Mouse (Mus musculus): ENCODE measurements at regions not wholly inside any gene's neighbourhood (a gene's known extent, or its start where the extent isn't known, plus 50 kb on each side); places are given as distances from the start of the nearest gene placed in this dataset.

DNA sequence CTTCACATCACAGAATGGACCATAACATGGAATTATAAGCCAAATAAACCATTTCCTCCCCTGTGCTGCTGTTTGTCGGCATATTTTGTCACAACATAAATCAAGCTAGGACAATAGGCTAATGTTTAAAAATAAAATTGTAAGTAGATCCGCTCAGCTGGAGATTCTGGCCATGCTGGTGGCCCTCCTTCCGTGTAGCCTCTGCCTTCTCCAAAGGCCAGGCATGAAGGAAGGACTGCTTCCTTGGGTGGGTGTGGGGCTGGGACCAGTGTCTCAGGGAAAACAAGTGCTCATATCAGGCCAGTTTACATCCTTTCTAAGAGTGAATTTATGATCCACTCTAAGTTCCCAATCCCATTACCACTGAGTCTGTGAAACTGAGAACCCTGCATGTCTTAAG lies 206.3 kb upstream of the Ppp2r2d start:
- no peak for DNase-seq (ENCODE audit: low spot score in 2 of 2)

DNA sequence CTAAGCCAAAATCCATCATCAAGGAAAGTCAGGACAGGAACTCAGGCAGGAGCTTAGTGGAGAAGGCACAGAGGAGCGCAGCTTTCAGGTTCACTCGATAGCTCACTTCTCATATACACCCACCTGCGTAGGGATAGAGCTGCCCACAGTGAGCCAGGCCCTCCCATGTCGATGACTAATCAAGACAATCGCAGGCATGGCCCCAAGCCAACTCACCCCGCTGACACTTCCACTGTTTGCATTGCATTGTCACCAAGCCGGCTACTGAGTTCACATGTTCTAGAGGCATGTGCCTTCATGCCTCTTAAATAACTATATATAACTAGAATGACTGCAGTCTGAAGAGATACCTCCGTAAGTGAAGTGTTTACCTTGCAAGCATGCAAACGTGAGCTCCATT lies 219.8 kb upstream of the Ppp2r2d start:
- DNase-seq (ENCODE audit: low spot score in 2 of 2) = no peak

DNA sequence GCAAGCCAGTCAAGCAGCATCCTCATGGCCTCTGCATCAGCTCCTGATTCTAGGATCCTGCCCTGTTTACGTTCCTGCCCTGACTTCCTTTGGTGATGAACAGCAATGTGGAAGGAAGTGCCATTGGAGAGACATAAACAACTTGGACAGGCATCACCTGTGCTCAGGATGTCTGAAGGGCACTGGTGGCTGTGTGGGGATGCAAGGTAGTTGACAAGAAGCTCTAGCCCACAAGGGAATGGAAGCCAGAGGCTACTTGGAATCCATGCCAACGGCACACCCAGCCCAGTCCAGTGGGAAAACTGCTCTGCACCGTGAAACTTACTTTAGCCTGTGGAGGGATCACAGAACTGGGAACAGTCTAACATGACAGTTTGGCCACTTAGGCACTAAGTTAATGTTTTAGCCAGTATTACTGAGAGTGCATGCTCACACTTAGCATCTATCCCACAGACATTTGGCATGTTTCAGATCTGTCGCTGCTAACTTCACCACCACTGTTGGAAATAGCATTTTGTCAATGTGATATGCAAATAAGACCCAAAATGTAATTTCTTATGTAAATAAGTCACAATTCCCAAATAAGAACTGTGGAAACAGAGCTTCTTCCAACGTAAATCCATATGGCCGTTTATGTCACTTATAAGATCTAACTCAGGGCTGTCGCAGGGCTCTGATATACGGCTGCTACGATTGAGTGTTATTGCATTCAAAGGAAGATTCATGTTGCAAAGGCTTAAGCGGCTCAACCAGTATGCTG lies 223.5 kb upstream of the Tcerg1l start:
- DNase-seq (ENCODE audit: low spot score in 2 of 2) = no peak

DNA sequence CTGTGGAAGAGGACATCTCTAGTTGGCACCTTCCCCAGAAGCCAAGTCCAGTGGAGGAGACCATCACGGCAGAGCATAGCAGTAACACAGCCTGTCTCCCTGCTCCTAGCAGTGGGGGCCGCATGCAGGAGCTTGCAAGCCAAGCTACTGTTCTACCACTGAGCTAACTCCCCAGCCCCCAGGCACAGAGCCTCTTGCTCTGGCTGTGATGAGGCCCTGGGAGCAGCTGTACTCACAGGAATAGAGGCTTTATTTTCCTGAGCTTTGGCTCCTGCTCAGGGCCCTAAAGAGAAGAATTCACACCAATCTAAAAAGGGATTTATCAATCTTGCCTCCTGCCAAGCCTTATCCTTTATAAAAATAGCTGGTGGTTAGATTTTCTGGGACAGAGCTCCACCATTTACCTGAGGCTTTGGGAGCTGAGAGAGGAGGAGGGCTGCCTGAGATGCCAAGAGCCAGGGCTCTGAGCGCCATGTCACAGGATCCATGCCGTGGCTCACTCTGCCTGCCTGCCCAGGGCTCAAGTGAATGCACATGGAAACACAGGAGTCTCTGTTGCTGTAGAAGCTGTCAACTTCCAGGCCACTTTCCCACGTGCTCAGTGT lies 222.7 kb upstream of the Tcerg1l start:
- DNase-seq (ENCODE audit: low spot score in 2 of 2) = no peak

DNA sequence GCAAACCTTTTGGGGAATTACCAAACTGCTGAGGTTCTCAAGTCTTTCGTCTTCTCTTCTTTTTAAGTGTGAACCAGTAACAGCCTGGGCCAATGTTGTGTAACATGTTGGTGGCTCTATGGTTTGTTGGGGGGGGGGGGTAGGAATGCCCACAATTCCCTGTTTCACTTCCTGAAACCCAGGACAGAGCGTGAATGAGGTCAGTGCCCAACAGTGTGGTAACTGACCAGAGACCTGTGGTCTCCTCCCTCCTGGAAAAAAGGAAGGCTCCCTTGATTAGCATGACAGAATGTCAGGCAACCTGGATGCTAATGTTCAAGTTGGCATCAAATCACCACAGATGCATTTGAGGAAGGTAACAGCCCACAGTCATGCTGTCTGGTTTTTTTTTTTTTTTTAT lies 218.9 kb upstream of the Tcerg1l start:
- no peak for DNase-seq (ENCODE audit: low spot score in 2 of 2)

DNA sequence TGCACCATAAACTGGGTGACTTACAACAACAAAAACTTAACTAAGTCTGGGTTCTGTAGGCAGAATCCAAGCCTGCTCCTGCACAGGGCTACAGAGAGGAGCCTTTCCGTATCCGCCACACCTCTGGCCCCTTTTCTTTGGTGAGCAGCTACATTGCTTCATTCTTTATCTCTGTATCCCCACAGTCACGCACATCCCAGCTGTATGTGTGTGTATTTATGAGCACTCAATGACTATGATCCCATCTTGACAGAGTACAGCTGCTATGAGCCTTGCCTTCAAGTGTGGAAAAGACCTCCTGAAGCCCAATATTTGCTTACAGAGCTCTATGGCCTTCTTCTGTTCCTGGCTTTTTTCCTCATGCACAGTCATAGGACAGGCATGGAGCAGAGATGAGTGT lies 212.1 kb upstream of the Tcerg1l start:
- no peak for DNase-seq (ENCODE audit: low spot score in 2 of 2)

DNA sequence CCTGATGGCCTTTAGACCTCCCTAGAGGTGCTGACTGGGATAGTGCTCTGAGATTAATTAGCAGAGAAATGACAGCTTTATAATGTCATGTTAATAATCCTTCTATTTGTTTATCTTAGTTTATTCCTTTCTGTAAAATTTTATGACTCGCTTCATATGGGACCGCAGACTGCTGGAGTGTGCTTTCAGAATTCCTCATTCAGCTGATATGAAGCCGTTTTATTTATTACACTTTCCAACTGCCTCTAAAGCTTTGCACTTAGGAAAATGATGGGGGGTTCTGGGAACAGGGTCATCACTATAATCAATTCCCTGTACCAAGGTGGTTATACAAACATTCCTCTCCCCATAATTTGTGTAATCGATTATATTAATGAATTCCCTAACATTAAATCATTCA lies 211.6 kb upstream of the Tcerg1l start:
- DNase-seq (ENCODE audit: low spot score in 2 of 2) = no peak

DNA sequence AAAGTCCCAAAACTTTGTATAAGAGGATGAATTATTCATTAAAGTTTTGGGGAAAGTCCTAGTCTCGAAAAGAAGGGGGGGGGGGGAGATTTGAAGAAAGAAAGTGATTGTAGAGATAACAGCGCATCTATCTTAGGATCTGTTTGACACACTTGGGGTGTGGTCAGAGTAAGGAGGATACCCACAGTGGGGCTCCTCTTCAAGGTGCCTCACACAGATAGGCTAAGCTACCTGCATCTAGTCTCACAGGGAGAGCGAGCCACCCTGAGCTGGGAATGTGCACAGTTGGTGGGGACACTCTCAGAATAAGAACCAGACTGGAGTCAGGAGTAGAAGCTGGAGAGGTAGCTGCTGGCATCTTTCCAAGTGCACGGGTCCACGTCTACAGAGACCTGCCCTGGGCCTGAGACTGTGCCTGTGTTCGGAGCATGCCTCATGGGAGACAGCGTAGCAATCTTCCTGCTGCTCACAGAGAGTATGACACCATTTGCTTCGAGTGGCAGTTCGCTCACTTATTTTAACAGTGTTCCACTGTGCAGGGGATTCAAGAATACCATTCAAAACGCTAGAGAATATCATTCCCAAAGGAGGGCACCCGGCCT lies 208.9 kb upstream of the Tcerg1l start:
- DNase-seq (ENCODE audit: low spot score in 2 of 2) = no peak

DNA sequence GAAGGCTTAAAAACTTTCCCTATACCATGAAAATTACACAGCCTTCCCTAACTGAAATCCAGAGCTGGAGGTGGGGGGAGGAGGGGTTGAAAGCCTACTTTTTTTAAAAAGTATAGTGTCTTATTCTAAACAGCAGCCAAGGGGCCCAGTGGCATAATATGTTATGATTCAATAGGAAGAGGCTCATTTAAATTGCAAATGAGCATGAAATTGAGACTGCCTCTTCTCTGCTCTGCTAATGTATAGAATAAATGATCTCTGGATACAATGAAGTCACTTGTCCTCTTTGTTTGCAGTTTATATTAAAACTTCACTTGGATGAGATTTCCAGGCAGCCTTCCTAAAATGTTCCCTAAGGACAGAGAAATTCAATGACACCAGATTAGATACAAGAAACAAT lies 208.4 kb upstream of the Tcerg1l start:
- DNase-seq (ENCODE audit: low spot score in 2 of 2) = no peak

DNA sequence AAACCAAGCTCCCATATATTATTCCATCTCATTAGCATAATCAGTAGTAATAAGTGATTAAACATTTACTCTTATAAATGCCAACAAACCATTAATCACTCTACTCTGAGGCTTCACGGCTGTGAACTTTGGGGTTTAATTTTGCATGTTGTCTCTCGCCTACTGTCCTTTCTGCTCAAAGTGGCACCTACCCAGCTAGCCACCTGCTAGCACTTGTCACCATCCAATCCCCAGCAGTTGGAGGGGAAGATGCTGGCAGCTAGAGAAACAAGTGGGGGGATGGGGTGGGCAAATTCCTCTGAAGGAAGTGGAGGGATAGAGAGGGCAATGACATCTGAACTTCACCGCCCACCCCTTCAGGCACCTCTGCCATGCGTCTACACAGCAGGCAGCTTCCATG lies 204.2 kb upstream of the Tcerg1l start:
- DNase-seq (ENCODE audit: low spot score in 2 of 2) = peak in 1 of 2 experiments; percentile 16

DNA sequence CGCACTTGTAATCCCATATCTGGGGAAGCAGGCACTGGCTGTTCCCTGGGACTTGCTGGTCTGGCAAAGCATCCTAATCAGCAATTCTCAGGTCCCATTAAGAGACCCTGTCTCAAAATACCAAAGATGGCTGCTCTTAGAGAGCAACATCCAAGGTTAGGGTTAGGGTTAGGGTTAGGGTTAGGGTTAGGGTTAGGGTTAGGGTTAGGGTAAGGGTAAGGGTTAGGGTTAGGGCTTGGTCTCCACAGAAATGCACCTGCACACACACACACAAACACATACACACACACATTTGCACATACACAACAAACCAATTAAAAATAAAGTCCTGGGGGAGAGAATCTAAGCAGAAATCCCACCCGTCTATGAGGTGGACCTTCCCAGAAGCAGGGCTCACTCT lies 195.8 kb upstream of the Tcerg1l start:
- DNase-seq (ENCODE audit: low spot score in 2 of 2) = no peak

DNA sequence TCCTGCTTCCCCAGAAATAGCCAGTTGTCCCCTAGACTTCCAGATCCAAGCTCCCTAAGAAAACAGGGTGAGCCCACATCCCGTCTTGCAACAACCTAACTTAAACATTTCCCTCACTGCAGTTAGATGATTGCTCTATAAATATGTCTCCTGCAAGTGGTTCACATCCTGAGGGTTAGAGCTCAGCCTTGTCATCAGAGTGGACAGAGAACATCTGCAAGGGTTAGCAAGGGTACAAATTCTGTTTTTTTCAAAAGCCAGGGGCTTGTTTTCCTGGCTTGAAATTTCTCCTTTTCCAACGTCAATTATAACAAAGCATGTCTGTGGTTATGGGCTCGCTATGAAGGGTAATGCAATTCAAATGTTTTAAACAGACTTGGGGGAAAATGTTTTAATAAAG lies 169.8 kb upstream of the Tcerg1l start:
- DNase-seq (ENCODE audit: low spot score in 2 of 2) = no peak

DNA sequence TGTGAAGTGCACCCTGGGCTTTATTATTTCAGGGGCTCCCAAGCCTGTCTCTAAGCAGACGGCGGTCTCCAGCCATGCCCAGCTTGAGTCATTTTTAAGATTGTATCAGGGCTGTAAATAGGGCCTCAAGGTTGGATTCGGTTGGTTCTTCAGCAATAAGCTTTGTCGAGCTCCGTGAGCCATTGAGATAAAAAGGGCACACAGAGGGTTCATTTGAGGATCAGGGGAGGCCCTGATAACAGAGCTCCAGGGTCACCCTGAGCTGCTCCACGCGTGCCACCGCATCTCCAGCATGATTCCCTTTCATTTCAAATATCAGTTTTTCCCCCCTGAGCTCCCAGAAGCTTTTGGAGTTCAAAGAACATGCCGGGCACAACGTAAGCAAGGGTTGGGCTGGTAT lies 154.1 kb upstream of the Tcerg1l start:
- no peak for DNase-seq (ENCODE audit: low spot score in 2 of 2)

DNA sequence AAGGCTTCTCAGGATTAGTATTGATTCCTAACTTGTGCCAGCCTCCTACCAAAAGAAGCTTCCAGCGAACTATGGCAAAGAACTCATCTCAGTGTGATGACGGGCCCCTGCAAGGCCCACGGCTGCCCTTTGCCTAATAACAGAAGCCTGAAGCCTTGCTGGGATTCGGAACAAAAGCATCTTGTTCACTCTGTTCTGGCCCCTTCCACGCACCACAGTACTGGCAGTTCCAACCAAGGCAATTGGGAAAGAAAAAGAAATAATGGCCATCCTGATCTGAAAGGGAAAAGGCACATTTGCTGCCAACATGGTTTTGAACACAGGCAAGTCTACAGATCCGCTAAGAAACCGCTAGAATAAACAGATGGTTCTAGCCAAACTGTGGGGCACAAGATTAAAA lies 150.4 kb upstream of the Tcerg1l start:
- no peak for DNase-seq (ENCODE audit: low spot score in 2 of 2)

DNA sequence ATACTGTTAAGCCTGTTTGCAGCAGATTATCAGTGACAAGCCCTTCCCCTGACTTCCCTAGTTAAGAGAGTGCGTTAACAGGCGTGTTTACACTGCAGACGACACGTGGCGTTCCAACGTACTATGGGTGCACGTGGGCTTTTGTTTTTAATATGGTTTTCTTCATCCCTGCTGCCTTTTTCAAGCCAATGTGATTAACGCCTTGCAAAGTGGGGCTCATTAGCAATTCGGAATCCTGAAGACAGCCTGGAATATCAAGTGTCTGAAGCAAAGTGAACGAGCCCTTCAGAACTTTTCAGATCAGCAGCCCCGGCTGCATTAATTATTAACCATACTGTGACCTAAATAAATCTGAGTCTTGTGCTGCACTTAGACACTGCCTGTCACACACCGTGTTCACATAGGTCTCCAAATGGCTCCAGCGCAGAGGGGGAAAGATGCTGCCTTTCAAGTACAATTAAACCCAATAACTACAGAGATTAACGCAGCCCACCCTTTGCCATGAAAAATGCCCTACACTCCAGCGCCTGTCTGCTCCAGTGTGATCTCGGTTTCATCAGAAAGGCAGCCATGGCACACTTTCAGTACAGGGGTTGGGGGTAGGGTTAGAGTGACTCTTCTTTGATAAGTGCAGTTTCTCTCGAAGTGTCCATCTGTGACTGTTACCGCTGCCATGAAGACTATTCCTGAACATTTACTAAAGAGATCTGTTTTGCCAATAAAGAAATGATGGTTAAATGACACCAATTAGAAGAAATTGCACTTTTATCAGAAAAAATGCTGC lies 140.7 kb upstream of the Tcerg1l start:
- no peak for DNase-seq (ENCODE audit: low spot score in 2 of 2)

DNA sequence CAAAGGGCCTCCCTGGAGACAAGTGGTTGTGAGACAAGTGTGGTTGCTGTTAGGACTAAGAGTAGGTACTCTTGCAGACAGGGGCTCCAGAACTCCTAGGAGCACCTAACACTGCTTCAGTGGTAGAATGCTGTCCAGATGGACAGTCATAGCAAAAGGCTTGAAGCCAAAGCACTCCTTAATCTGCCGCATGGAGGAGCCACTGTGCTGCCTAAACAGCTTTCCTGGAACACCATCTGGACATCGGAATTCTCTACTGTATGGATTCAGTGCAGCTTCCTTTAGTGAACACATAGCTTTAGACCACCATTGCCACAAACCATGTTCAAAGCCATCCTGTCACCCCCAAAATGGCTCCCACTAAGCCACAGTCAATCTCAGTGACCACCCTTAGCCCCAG lies 128.6 kb upstream of the Tcerg1l start:
- no peak for DNase-seq (ENCODE audit: low spot score in 2 of 2)

DNA sequence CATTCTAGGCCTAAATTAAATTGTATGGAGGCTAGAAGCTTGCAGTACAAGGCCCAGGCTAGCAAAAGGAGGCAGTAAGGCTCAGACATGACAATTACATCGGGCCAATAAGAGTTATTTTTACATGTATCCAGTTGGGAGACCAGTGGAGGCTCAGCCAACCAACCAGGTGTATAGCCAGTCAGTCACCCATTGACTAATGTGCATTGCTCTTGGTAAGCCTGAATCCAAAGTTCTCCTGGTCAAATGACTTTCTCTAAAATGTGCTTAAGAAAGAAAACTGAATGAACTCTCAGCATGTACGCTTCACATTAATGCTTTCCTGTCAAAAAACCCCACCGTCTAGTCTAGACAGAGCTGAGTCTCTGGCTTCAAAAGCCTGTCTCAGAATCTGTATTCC lies 127.4 kb upstream of the Tcerg1l start:
- no peak for DNase-seq (ENCODE audit: low spot score in 2 of 2)

DNA sequence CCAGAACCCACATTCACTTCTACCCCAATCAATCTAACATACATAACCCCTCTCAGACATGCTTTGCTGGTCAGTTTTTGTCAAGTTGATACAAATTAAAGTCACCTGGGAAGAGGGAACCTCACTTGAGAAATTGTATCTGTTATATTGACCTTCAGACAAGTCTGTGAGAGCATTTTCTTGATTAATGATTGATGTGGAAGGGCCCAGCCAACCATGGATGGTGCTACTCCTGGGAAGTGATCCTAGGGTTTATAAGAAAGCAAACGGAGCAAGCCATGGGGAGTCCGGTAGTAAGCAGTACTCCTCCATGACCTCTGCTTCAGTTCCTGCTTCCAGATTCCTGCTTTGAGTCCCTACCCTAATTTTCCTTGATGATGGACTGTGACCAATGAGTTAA lies 116.6 kb upstream of the Tcerg1l start:
- no peak for DNase-seq (ENCODE audit: low spot score in 2 of 2)

DNA sequence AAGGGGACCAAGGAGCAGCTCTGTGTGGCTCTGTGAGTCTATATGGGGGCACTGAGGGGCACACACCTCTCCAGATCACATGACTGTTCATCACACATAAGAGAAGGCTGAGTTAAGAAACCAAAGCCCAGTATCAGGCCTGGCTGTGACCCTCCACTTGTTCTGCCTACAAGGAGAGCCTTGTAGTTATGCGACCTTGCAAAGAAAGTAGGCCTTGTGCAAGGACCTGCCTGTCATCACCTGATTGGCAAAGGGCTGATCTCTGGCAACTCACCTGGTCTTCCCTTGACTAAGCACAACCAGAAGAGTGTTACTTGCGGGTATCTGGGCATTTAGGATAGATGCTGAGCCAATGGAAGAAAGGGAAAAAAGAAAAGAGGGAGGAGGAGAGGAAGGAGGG lies 107.7 kb upstream of the Tcerg1l start:
- no peak for DNase-seq (ENCODE audit: low spot score in 2 of 2)

DNA sequence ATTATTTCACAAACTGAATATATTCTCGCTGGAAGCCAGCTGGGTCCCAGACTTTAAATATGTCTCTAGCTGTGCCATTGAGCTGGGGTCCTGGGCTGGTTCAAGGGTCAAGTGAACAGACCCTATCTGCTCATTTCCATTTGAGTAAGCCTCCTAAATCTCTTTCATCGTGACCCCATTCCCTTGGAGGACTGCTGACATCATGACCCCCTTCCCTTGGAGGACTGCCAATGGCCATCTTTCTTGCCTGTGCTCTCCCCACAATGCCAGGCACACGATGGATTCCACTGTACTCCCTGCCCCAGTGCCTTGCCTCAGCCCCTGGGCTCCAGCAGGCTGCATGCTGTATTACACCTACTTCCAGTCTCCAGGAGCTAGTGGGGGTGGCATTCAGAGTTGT lies 106.5 kb upstream of the Tcerg1l start:
- no peak for DNase-seq (ENCODE audit: low spot score in 2 of 2)

DNA sequence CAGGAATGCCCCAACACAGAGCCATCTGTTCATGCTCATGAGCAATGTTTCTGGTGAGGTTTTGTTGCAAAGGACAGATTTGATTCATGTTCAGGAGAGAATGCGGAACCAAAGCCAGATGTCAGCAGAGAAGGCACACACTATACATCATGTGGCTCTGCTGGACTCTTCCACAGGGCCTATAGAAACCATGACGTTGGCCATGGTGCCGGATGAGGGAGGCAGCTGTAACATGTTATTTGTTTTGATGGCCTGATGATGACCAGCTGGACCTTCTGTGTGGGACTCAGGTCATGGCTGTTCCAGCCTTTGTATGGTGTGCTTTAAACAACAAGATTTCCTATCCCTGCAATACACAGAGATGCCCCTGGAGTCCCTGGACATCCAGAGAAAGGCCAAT lies 105.5 kb upstream of the Tcerg1l start:
- DNase-seq (ENCODE audit: low spot score in 2 of 2) = no peak

DNA sequence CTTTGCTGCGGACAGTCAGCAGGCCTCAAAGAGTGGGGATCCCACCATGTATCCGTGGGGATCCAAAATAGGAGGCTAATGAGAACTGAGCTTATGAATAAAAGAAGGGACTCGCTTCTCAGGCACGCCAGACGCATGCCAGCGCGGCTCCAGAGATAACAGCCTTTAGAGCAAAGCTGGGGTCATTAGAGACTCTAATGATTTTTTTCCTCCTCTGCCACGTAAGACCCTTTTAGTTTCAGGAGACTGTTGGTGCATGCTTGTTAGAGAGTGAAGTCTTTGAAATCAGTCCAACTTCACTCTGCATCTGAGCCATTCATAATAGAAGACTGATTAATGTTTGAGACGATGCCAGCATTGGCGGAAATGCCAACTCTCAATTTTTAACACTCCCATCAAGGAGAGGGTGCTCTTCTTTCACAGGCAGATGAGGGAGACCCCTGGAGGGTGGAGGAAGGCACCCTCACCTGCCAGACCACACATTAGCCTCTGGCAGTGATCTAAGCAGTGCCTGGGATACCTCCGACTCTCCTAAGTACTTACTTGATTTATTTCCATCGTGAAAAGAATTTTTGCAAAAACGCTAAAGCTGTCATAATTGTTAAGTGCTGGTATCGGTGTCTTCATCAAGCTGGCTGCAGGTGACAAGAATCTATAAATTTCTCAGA lies 104.0 kb upstream of the Tcerg1l start:
- no peak for DNase-seq (ENCODE audit: low spot score in 2 of 2)

Measured in gastrocnemius, postnatal 4 days (tissue).